Mouse (Mus musculus): ENCODE data around the gene Chst7. TPM values are rescaled to one million over a fixed set of nuclear protein-coding genes. Genes with fewer than 3 reads are reported as not detected.

The Chst7 gene
- polyA plus RNA-seq, 1 experiment from 2014 or later = 1.2 TPM

DNA sequence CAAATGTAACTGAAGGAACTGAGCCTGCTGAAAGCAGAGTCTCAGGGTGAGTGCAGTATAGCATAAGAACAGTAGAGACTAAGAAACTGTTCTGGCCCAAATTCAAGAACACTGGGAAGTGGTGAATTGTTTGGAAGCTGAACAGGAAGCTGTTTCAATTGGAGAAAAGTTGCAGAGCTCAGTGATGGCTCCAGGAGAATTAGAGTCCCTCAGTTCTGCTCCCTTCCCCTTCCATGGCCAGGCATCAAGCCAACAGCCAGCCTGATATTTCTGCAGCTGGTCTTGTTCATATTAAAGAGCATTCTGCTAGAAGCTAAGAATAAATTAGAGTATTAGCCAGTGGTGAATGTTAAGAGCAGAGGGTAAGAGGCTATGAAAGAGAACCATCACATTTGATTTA is 7.3 kb downstream of the Chst7 start:
- no peak overlapping the region for H3K27ac ChIP-seq (ENCODE audit: low read depth)
- no peak overlapping the region for H3K4me2 ChIP-seq (ENCODE audit: low read depth, low read length)
- H3K4me1 ChIP-seq (ENCODE audit: insufficient read depth) = no peaks in the 10 kb centered on the region
- TF ChIP-seq EP300 (IDR thresholded peaks at IDR 0.05; ENCODE audit: low read depth) = no peak
- TF ChIP-seq CTCF (IDR thresholded peaks at IDR 0.05; ENCODE audit: low read depth) = no peak
- H3K36me3 ChIP-seq (replicated peaks; ENCODE audit: insufficient read depth, low read length) = no peaks in the 10 kb centered on the region
- DNase-seq (no peak), ATAC-seq (no peak)
- no peaks in the 10 kb centered on the region for H3K9me3 ChIP-seq (ENCODE audit: low read length)
- no peak overlapping the region for H3K9ac ChIP-seq (replicated peaks)
- no peaks in the 10 kb centered on the region for H3K27me3 ChIP-seq (ENCODE audit: insufficient read depth, low read length)
- no peak overlapping the region for H3K4me3 ChIP-seq (ENCODE audit: low read depth, low read length)

DNA sequence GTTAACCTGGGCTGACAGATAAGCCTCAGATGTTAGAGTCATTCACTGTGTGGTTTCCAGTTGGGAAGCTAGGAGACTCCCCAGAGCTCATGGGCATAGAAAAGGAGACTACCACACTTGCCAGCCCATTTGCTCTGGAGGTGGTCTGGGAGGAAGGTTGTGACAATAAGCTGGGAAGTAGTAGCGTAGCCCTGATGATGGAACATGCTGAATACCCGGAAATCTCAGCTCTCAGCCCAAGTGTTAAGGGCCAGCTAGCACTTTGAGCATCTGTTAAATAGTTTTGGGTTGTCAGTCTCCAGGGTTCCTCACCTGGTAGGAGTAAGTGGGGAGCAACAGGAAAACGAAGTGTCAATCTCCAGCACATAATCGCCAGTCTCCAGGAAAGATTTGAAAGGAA is 10.8 kb downstream of the Chst7 start:
- DNase-seq = no peak
- no peak overlapping the region for H3K27ac ChIP-seq (ENCODE audit: low read depth)
- H3K36me3 ChIP-seq (replicated peaks; ENCODE audit: insufficient read depth, low read length) = no peaks in the 10 kb centered on the region
- no peak overlapping the region for H3K4me3 ChIP-seq (ENCODE audit: low read depth, low read length)
- TF ChIP-seq CTCF (IDR thresholded peaks at IDR 0.05; ENCODE audit: low read depth) = no peak
- TF ChIP-seq EP300 (IDR thresholded peaks at IDR 0.05; ENCODE audit: low read depth) = no peak
- no peak overlapping the region for H3K4me2 ChIP-seq (ENCODE audit: low read depth, low read length)
- H3K9me3 ChIP-seq (ENCODE audit: low read length) = no peaks in the 10 kb centered on the region
- no peak overlapping the region for H3K9ac ChIP-seq (replicated peaks)
- H3K4me1 ChIP-seq (ENCODE audit: insufficient read depth) = no peaks in the 10 kb centered on the region
- no peak for ATAC-seq
- H3K27me3 ChIP-seq (ENCODE audit: insufficient read depth, low read length) = no peaks in the 10 kb centered on the region
- 64% methylated on average over 4 of the region's 4 CpGs for WGBS (ENCODE audit: insufficient replicate concordance)

DNA sequence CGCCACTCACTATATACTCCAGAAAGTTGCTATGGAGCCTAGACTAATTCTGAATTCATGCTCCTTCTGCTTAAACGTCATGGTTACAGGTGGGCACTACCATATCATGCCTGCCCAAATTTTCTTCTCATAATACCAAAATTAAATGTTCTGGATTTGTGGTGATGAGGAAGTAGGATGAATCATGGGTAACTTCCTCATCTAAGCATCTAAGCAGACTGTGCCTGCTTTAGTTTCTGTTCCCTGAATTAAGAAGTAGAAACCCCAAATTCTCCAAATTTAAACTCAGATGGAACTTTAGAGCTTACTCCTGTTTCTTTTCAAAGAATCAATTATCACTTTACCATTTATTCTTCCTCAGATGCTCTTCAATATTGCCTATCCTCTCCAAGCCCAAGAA is 58.4 kb downstream of the Chst7 start:
- H3K27me3 ChIP-seq (ENCODE audit: insufficient read depth, low read length) = no peaks in the 10 kb centered on the region
- H3K4me1 ChIP-seq (ENCODE audit: insufficient read depth) = no peaks in the 10 kb centered on the region
- no peak overlapping the region for H3K4me2 ChIP-seq (ENCODE audit: low read depth, low read length)
- no peak overlapping the region for H3K4me3 ChIP-seq (ENCODE audit: low read depth, low read length)
- H3K27ac ChIP-seq (ENCODE audit: low read depth) = no peak overlapping the region
- H3K9ac ChIP-seq (replicated peaks) = no peak overlapping the region
- 55% methylated on average over 2 of the region's 2 CpGs for WGBS (ENCODE audit: insufficient replicate concordance)
- H3K36me3 ChIP-seq (replicated peaks; ENCODE audit: insufficient read depth, low read length) = no peaks in the 10 kb centered on the region
- ATAC-seq = no peak
- no peak for TF ChIP-seq EP300 (IDR thresholded peaks at IDR 0.05; ENCODE audit: low read depth)
- TF ChIP-seq CTCF (IDR thresholded peaks at IDR 0.05; ENCODE audit: low read depth) = no peak
- no peaks in the 10 kb centered on the region for H3K9me3 ChIP-seq (ENCODE audit: low read length)
- no peak for DNase-seq

DNA sequence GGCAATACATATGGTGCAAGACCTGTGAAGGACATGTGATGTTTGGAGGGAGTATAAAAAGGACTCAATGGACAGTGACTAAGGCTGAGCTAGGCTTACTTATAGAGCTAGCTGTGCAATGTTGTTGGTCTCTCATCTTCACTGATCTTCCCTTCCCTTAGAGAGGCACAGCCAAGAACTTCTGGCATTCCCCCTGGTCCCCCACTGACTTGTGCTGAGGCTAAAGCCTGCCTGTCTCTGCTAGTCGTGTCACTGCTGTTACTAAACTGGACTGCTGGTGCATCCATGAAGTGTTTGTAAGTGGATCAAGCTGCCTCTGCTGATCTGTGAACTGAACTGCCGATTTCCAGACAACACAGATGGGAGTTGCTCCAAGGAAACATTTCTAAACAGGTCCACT is 66.1 kb downstream of the Chst7 start:
- DNase-seq (no peak), ATAC-seq (no peak)
- Histone ChIP-seq H3K4me2 (ENCODE audit: low read depth, low read length) (no peak overlapping the region), H3K4me1 (ENCODE audit: insufficient read depth) (no peaks in the 10 kb centered on the region), H3K27ac (ENCODE audit: low read depth) (no peak overlapping the region), H3K4me3 (ENCODE audit: low read depth, low read length) (no peak overlapping the region), H3K9ac (replicated peaks) (no peak overlapping the region), H3K9me3 (ENCODE audit: low read length) (no peaks in the 10 kb centered on the region), H3K36me3 (replicated peaks; ENCODE audit: insufficient read depth, low read length) (no peaks in the 10 kb centered on the region), H3K27me3 (ENCODE audit: insufficient read depth, low read length) (no peaks in the 10 kb centered on the region)
- WGBS (ENCODE audit: insufficient replicate concordance) = 49% methylated on average over 2 of the region's 2 CpGs
- TF ChIP-seq EP300 (IDR thresholded peaks at IDR 0.05; ENCODE audit: low read depth) (no peak), CTCF (IDR thresholded peaks at IDR 0.05; ENCODE audit: low read depth) (no peak)

DNA sequence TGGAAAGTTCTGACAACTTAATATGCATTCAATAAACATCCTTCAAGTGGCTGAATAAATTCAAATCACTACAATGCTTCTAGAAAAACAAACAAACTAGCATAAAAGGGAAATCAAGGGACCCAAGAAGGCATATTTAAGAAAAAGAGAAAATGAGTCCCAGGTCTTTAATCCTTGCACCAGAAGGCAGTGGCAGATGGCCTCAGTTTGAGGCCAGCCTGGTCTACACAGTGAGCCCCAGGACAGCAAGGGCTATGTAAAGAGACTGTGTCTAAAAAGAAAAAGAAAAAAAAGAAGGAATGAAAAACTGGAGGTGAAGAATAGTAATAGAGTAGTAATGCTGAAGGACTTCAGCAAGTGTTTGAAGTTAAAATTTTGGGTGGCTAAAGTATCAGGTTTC is 69.6 kb downstream of the Chst7 start:
- H3K4me1 ChIP-seq (ENCODE audit: insufficient read depth) = no peaks in the 10 kb centered on the region
- DNase-seq (no peak), ATAC-seq (no peak)
- no peak overlapping the region for H3K4me3 ChIP-seq (ENCODE audit: low read depth, low read length)
- no peak overlapping the region for H3K27ac ChIP-seq (ENCODE audit: low read depth)
- H3K36me3 ChIP-seq (replicated peaks; ENCODE audit: insufficient read depth, low read length) = no peaks in the 10 kb centered on the region
- H3K9ac ChIP-seq (replicated peaks) = no peak overlapping the region
- H3K27me3 ChIP-seq (ENCODE audit: insufficient read depth, low read length) = no peaks in the 10 kb centered on the region
- H3K4me2 ChIP-seq (ENCODE audit: low read depth, low read length) = no peak overlapping the region
- no peaks in the 10 kb centered on the region for H3K9me3 ChIP-seq (ENCODE audit: low read length)
- TF ChIP-seq EP300 (IDR thresholded peaks at IDR 0.05; ENCODE audit: low read depth) (no peak), CTCF (IDR thresholded peaks at IDR 0.05; ENCODE audit: low read depth) (no peak)

DNA sequence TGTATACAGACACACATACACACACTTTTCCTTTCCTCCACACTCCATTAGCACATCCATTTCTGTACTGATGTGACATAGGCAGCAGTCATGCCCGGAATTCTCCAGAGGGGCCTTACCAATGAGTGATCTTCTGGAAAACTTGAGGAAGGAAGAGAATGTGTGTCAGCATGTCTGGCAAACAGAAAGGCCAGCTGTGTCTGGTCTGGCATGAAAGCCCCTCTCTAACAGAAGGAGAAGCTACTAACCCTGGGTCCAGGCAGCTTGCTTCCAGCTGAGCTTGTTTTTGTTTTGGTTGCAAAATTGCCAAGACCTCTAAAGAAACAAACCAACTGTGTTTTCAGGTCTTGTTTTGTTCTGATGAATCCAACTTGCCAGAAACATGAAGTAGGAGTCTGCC is 70.1 kb downstream of the Chst7 start:
- no peak for ATAC-seq
- no peak overlapping the region for H3K27ac ChIP-seq (ENCODE audit: low read depth)
- H3K27me3 ChIP-seq (ENCODE audit: insufficient read depth, low read length) = no peaks in the 10 kb centered on the region
- TF ChIP-seq EP300 (IDR thresholded peaks at IDR 0.05; ENCODE audit: low read depth) (no peak), CTCF (IDR thresholded peaks at IDR 0.05; ENCODE audit: low read depth) (no peak)
- no peak overlapping the region for H3K9ac ChIP-seq (replicated peaks)
- H3K4me2 ChIP-seq (ENCODE audit: low read depth, low read length) = no peak overlapping the region
- 80% methylated on average over 1 of the region's 1 CpGs for WGBS (ENCODE audit: insufficient replicate concordance)
- H3K36me3 ChIP-seq (replicated peaks; ENCODE audit: insufficient read depth, low read length) = no peaks in the 10 kb centered on the region
- H3K9me3 ChIP-seq (ENCODE audit: low read length) = no peaks in the 10 kb centered on the region
- DNase-seq = no peak
- H3K4me3 ChIP-seq (ENCODE audit: low read depth, low read length) = no peak overlapping the region
- no peaks in the 10 kb centered on the region for H3K4me1 ChIP-seq (ENCODE audit: insufficient read depth)

Other genes starting within 250 kb of the Chst7 start
- gene Slc9a7, start 232.2 kb downstream of the Chst7 start, polyA plus RNA-seq (2015; fragmentation: Nextera tagmentation; extraction: Ambion mirVana) = 0.40 and 0.81 TPM in 2 replicates